Mouse (Mus musculus) embryonic stem cell, embryonic (primary cell): ENCODE results near the gene Kcnn1.

Source experiments
- CTCF ChIA-PET, 4 experiments: fragments of 300-600 bp in 2 of 4; fragments of 350-600 bp in 2 of 4; sonication (Branson Sonifier 250); formaldehyde crosslinking; loops; one replicate each; lab custom pipeline; 2022; ENCODE audit warnings: inconsistent platforms in 2 of 4; lab: Charles Lee
- POLR2A ChIA-PET, 4 experiments: fragments of 300-600 bp in 2 of 4; fragments of 350-600 bp in 2 of 4; sonication (Branson Sonifier 250); formaldehyde crosslinking; loops; one replicate each; lab custom pipeline; 2022; ENCODE audit warnings: antibody characterized with exemption in 4 of 4, inconsistent platforms in 1 of 4; lab: Charles Lee

The Kcnn1 gene

DNA sequence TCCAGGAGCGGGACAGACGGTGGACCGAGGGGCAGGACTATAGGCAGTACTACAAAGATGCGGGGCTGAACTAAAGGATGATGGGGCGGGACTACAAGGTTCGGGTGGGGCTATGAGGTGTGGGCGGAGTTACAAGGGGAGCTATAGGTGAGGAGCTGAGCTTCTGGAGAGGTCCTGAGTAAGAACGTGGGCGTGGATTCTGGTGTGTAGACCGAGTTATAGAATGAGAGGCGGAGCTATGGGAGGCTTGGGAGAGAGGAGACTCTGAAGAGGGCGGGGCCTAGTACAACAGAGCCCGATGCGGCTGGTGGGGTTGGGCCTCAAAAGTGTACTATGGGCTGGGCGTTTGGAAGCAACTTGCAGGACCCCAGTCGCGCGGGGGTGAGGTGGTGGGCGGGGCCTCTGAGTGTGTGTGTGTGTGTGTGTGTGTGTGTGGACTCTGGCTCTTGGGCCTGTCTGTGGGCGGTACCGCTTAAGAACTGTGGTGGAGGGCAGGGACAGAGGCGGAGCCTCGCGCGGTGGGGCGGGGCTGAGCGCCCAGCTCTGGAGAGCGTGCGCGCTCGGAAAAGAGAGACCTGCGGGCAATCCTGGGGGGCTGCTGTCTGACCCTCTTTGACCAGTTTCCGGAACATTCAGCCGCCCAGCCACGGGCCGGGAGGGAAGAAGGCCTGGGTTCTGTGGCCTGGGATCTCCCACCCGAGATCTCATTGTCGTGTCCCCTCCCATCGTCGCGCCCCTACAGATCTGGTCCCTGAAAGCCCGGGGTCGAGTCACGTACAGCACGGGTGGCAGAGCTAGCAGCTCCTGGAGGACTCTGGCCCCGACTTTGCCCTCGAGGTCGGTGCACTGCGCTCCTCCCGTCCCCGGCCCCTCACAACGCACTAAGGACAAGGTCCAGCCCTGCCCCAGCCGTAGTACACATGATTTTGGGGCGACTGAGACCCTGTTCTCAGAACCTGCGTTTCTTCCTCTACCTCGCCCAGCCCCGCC lies 65.7 kb downstream of the Kcnn1 start:
- ChIA-PET CTCF (interaction anchor here in 3 of 4 experiments (0.6 to 2.3 kb wide), 28 partner anchors 10 to 436 kb away, joined by 3 to 18 read pairs (median 4); partner anchors contain the start of genes Arrdc2 (in 2 of the 3), Gm3336 (in 2 of the 3), Pgpep1 (in 1 of the 3) and Pik3r2 (in 1 of the 3)), POLR2A (interaction anchor here (0.6 to 3.1 kb wide), 94 partner anchors 9 to 772 kb away, joined by 3 to 76 read pairs (median 5); partner anchors contain the start of genes Arrdc2 (in 3 of the 4), Jund (in 3 of the 4), Pik3r2 (in 3 of the 4) and Ell (in 2 of the 4))

- POLR2A ChIA-PET = interaction anchor here (0.6 to 3.1 kb wide), 88 partner anchors 9 to 773 kb away, joined by 3 to 76 read pairs (median 5); partner anchors contain the start of genes Arrdc2 (in 3 of the 4), Jund (in 3 of the 4), Pik3r2 (in 3 of the 4) and Ell (in 2 of the 4)
Measured at GRCm38 (mm10) chr8:70796403-70797080, 66.5 kb downstream of the Kcnn1 start.

GRCm38 (mm10) chr8:70795370-70795769 lies 67.7 kb downstream of the Kcnn1 start:
- CTCF ChIA-PET = no interaction called here
- POLR2A ChIA-PET = interaction anchor here in 2 of 4 experiments (0.9 to 3.1 kb wide), 7 partner anchors 8 to 96 kb away, joined by 3 to 36 read pairs (median 4); partner anchors contain the start of genes Arrdc2 (in 2 of the 2) and Mast3 (in 1 of the 2)

More at GRCm38 (mm10) chr8:70796403-70797080, 66.5 kb downstream of the Kcnn1 start:
- CTCF ChIA-PET = interaction anchor here in 3 of 4 experiments (0.6 to 2.3 kb wide), 21 partner anchors 13 to 436 kb away, joined by 3 to 18 read pairs (median 4); partner anchors contain the start of genes Arrdc2 (in 2 of the 3), Gm3336 (in 2 of the 3) and Pik3r2 (in 1 of the 3)

DNA sequence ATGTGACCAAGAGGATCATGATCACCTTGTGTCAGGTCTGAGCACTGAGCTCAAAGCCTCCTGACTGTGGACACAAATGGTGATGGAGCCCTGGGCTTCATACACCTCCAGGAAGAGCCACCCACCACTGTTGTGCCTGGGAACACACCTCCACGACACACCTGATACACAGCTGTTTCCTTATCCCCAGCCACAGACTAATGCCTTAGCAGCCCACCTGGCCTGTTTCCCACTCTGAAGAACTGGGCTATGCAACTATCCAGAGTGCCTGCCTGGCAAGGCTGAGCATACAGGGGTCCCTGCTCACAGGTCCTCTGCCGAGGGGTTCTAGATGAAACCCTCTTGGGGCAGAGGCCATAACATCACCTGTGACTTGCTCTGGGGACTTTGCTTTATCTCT lies 68.8 kb downstream of the Kcnn1 start:
- POLR2A ChIA-PET = interaction anchor here in 3 of 4 experiments (1.0 to 10.9 kb wide), 8 partner anchors 10 to 96 kb away, joined by 7 to 163 read pairs (median 42); partner anchors contain the start of genes Arrdc2 (in 2 of the 3), Mast3 (in 2 of the 3), Pik3r2 (in 2 of the 3) and Jund (in 1 of the 3)
- CTCF ChIA-PET = interaction anchor here in 1 of 4 experiments (2.2 kb wide), 1 partner anchor 27 kb away, joined by 6 read pairs; no protein-coding TSS in a partner anchor

DNA sequence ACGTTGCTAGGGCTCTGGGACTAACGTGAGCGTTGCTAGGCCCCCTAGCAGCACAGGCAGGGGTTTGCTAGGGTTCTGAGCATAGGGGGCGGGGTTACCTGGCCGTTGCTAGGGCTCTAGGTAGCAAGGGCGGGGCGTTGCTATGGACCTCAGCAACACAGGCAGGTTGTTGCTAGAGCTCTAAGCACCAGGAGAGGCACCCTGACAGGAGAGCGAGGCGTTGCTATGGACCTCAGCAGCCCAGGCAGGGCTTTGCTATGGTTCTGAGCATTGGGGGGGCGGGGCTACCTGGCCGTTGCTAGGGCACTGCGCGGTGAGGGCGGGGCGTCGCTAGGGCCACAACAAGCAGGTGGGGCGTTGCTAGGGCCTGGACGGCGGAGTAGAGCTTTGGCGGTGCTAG lies 70.4 kb downstream of the Kcnn1 start:
- CTCF ChIA-PET = interaction anchor here (0.5 to 2.3 kb wide), 36 partner anchors 9 to 737 kb away, joined by 3 to 27 read pairs (median 4); partner anchors contain the start of genes Gm3336 (in 3 of the 4), Arrdc2 (in 2 of the 4), Mast3 (in 2 of the 4) and Lsm4 (in 1 of the 4)
- POLR2A ChIA-PET = interaction anchor here (0.6 to 10.9 kb wide), 108 partner anchors 8 to 887 kb away, joined by 3 to 163 read pairs (median 5); partner anchors contain the start of genes Arrdc2 (in 3 of the 4), Jund (in 3 of the 4), Lsm4 (in 3 of the 4) and Mast3 (in 3 of the 4)
